In genomic region chr10:61795458-61795857, GRCm38 (mm10) we compare ENCODE assay signal across 31 mouse cellular contexts. TPM values are rescaled to one million over a fixed set of nuclear protein-coding genes. Genes with fewer than 3 reads are reported as not detected.
DNase-seq lines count a peak whose midpoint lies in the region; ATAC-seq lines count a peak whose summit lies in the region.
"Had no signal": no experiment of that assay in that cellular context is flagged by ENCODE, and none has a peak within 500 bp of the region (broad histone marks: within the 10 kb centered on the region; RNA-seq: fewer than 3 reads in every experiment).

No protein-coding gene starts in this region.

- peaks cover 18% of the 10 kb centered on the region for H3K4me1 ChIP-seq in kidney, embryonic 15.5 days
- peaks cover 2% of the 10 kb centered on the region; the same call in 1 of the 2 replicates for H3K4me1 ChIP-seq in midbrain, embryonic 11.5 days (ENCODE audit: control insufficient read depth, insufficient read depth, low read length)
- H3K4me1 ChIP-seq in midbrain, embryonic 10.5 days, result no peaks in the 10 kb centered on the region
- H3K4me1 ChIP-seq in embryonic facial prominence, embryonic 14.5 days (ENCODE audit: control insufficient read depth, insufficient read depth, low read length), result no peaks in the 10 kb centered on the region
- H3K4me1 ChIP-seq: embryonic facial prominence, embryonic 12.5 days; heart, embryonic 12.5 days; megakaryocyte, embryonic 14.5 days had no signal

- 0 out of 2 replicates have a peak overlapping the region, but pooled peaks have one; percentile 3 for H3K4me2 ChIP-seq in kidney, embryonic 15.5 days
- H3K4me2 ChIP-seq in midbrain, embryonic 11.5 days, result no peak overlapping the region
- no peak overlapping the region for H3K4me2 ChIP-seq in embryonic facial prominence, embryonic 14.5 days (ENCODE audit: low read depth, low read length)
- H3K4me2 ChIP-seq: embryonic facial prominence, embryonic 12.5 days; heart, embryonic 12.5 days had no signal

- H3K9me3 ChIP-seq in kidney, embryonic 15.5 days (replicated peaks), result no peaks in the 10 kb centered on the region
- no peaks in the 10 kb centered on the region for H3K9me3 ChIP-seq in midbrain, embryonic 11.5 days (ENCODE audit: control insufficient read depth, low read length)
- no peaks in the 10 kb centered on the region for H3K9me3 ChIP-seq in midbrain, embryonic 10.5 days (replicated peaks)
- H3K9me3 ChIP-seq in embryonic facial prominence, embryonic 14.5 days (ENCODE audit: control insufficient read depth, low read length), result 0 out of 2 replicates have a peak, but pooled peaks cover 3% of the 10 kb centered on the region
- H3K9me3 ChIP-seq: embryonic facial prominence, embryonic 12.5 days had no signal

- H3K27me3 ChIP-seq in kidney, embryonic 15.5 days, result peaks cover 3% of the 10 kb centered on the region; the same call in 1 of the 2 replicates
- H3K27me3 ChIP-seq in midbrain, embryonic 11.5 days (ENCODE audit: control insufficient read depth, insufficient read depth, low read length), result no peaks in the 10 kb centered on the region
- H3K27me3 ChIP-seq in midbrain, embryonic 10.5 days (ENCODE audit: low read depth, poor library complexity, severe bottlenecking), result no peaks in the 10 kb centered on the region
- H3K27me3 ChIP-seq in embryonic facial prominence, embryonic 14.5 days (replicated peaks; ENCODE audit: control insufficient read depth, insufficient read depth, low read length), result no peaks in the 10 kb centered on the region
- H3K27me3 ChIP-seq: embryonic facial prominence, embryonic 12.5 days; heart, embryonic 12.5 days had no signal

- no peak overlapping the region for H3K4me3 ChIP-seq in kidney, embryonic 15.5 days (replicated peaks)
- no peak overlapping the region for H3K4me3 ChIP-seq in midbrain, embryonic 11.5 days (ENCODE audit: low read depth, low read length)
- H3K4me3 ChIP-seq in midbrain, embryonic 10.5 days, result no peak overlapping the region
- H3K4me3 ChIP-seq in embryonic facial prominence, embryonic 14.5 days (ENCODE audit: low read depth, low read length), result no peak overlapping the region
- H3K4me3 ChIP-seq: embryonic facial prominence, embryonic 12.5 days; forebrain, embryonic 10.5 days; gastrocnemius, adult 2 months; heart, embryonic 12.5 days; megakaryocyte, embryonic 14.5 days had no signal

- WGBS in kidney, embryonic 15.5 days, result 25% methylated on average over 8 of the region's 8 CpGs
- WGBS in midbrain, embryonic 11.5 days, result 51% methylated on average over 8 of the region's 8 CpGs
- 61% methylated on average over 8 of the region's 8 CpGs for WGBS in midbrain, embryonic 10.5 days
- 48% methylated on average over 8 of the region's 8 CpGs for WGBS in embryonic facial prominence, embryonic 14.5 days

- H3K9ac ChIP-seq in kidney, embryonic 15.5 days, result no peak overlapping the region
- H3K9ac ChIP-seq in midbrain, embryonic 11.5 days (ENCODE audit: low read length), result no peak overlapping the region
- H3K9ac ChIP-seq in embryonic facial prominence, embryonic 14.5 days (ENCODE audit: low read depth, low read length), result no peak overlapping the region
- H3K9ac ChIP-seq: embryonic facial prominence, embryonic 12.5 days; heart, embryonic 12.5 days; liver, embryonic 14.5 days had no signal

- H3K36me3 ChIP-seq in kidney, embryonic 15.5 days, result no peaks in the 10 kb centered on the region
- H3K36me3 ChIP-seq in midbrain, embryonic 11.5 days (ENCODE audit: control insufficient read depth, insufficient read depth, low read length), result no peaks in the 10 kb centered on the region
- H3K36me3 ChIP-seq in midbrain, embryonic 10.5 days, result no peaks in the 10 kb centered on the region
- no peaks in the 10 kb centered on the region for H3K36me3 ChIP-seq in embryonic facial prominence, embryonic 14.5 days (ENCODE audit: control insufficient read depth, insufficient read depth, low read length)
- H3K36me3 ChIP-seq: embryonic facial prominence, embryonic 12.5 days; forebrain, embryonic 10.5 days; heart, embryonic 12.5 days had no signal

- no peak for DNase-seq in kidney, adult 18-20 months
- DNase-seq in midbrain, embryonic 11.5 days (ENCODE audit: low spot score, missing footprints), result peak; percentile 73
- no peak for DNase-seq in midbrain, embryonic 10.5 days (ENCODE audit: low spot score)
- peak; percentile 29 for DNase-seq in embryonic facial prominence, embryonic 14.5 days (ENCODE audit: low spot score)
- DNase-seq in adrenal gland, adult (ENCODE audit: inconsistent age in 2 of 2, low spot score in 1 of 2), result no peak
- no peak for DNase-seq in ovary, postnatal 14 days (ENCODE audit: low spot score)
- DNase-seq: adrenal gland, adult 8-10 months; cerebellum, adult 2 months; cerebellum, postnatal 14 days; gastrocnemius, adult 2 months; gastrocnemius, postnatal 36 days; heart, adult 18-20 months; kidney, adult 9 months; liver; lung, adult 2 months; lung, postnatal 4 days; midbrain, embryonic 14.5 days; retina, postnatal 1 day; right cerebral cortex, postnatal 14 days; thymus, adult 2 months; thymus, postnatal 36 days had no signal

- no peak for ATAC-seq in kidney, embryonic 15.5 days (replicated peaks; ENCODE audit: low FRiP score)
- ATAC-seq in midbrain, embryonic 11.5 days (ENCODE audit: low FRiP score), result no peak
- no peak for ATAC-seq in embryonic facial prominence, embryonic 14.5 days (ENCODE audit: low read depth)
- ATAC-seq: activated CD4-positive, CD25-positive, alpha-beta regulatory T cell, adult 4 months; CD4-positive, CD25-positive, alpha-beta regulatory T cell, adult 4 months; forebrain, embryonic 16.5 days; hindbrain, embryonic 16.5 days had no signal

- no peak overlapping the region for H3K27ac ChIP-seq in kidney, embryonic 15.5 days
- no peak overlapping the region for H3K27ac ChIP-seq in midbrain, embryonic 11.5 days (ENCODE audit: low read depth, low read length)
- no peak overlapping the region for H3K27ac ChIP-seq in midbrain, embryonic 10.5 days (replicated peaks)
- no peak overlapping the region for H3K27ac ChIP-seq in embryonic facial prominence, embryonic 14.5 days (replicated peaks; ENCODE audit: low read depth, low read length)
- H3K27ac ChIP-seq: embryonic facial prominence, embryonic 12.5 days; forebrain, embryonic 10.5 days; gastrocnemius, adult 2 months; liver, embryonic 14.5 days had no signal

RNA-seq across cellular contexts. Expression of gene H2afy2, which starts 11.5 kb away (rescaled TPM):
- 155 and 156 TPM in 2 replicates for polyA plus RNA-seq in kidney, embryonic 15.5 days (2015; fragmentation: Nextera tagmentation; extraction: Ambion mirVana)
- polyA plus RNA-seq in midbrain, embryonic 11.5 days (2014; fragmentation: Nextera tagmentation; extraction: Ambion mirVana), result 272 and 287 TPM in 2 replicates
- 309 and 330 TPM in 2 replicates for polyA plus RNA-seq in midbrain, embryonic 10.5 days (2016; fragmentation: Nextera tagmentation; extraction: Ambion mirVana)
- 87.2 and 110 TPM in 2 replicates for polyA plus RNA-seq in embryonic facial prominence, embryonic 14.5 days (2014; fragmentation: Nextera tagmentation; extraction: Ambion mirVana)
- polyA plus RNA-seq: CD4-positive, CD25-positive, alpha-beta regulatory T cell, adult 4 months had no signal

Comparison
In these comparisons a context has a peak if more than half of its experiments do, and no peak if none do; other contexts are left out.
1. DNase-seq: peak in midbrain, embryonic 11.5 days (single experiment) and embryonic facial prominence, embryonic 14.5 days (single experiment); none in kidney, adult 18-20 months (single experiment), midbrain, embryonic 10.5 days (single experiment), adrenal gland, adult (0 of 2) and ovary, postnatal 14 days (single experiment).